Mouse (Mus musculus): ENCODE data around the gene Ypel4. TPM values are rescaled to one million over a fixed set of nuclear protein-coding genes. Genes with fewer than 3 reads are reported as not detected.
A peak's percentile ranks its signal among the peaks of the same experiment; 100 is the strongest.

The Ypel4 gene
- polyA plus RNA-seq, 1 experiment from 2014 or later: 7.9 TPM

DNA sequence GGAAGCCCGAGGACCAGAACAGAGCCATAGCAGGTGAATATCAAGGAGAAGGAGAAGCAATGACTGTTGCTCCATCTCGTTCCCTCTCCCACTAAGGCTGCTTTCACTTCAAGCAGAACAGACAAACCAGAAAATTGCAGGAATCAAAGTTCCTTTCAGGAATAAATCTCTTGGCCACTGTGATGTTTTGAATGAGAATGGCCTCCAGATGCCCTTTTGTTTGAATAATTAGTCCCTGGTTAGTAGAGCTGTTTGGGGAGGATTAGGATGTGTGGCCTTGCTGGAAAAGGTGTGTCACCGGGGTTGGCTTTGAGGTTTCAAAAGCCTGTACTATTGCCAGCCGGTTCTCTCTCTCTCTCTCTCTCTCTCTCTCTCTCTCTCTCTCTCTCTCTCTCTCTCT is 28.4 kb downstream of the Ypel4 start:
- Histone ChIP-seq H3K4me3 (replicated peaks) (no peak overlapping the region), H3K4me2 (replicated peaks) (no peak overlapping the region), H3K27me3 (no peaks in the 10 kb centered on the region), H3K9ac (no peak overlapping the region), H3K4me1 (no peaks in the 10 kb centered on the region), H3K9me3 (replicated peaks) (no peaks in the 10 kb centered on the region), H3K36me3 (no peaks in the 10 kb centered on the region), H3K27ac (replicated peaks) (no peak overlapping the region)
- no peak for ATAC-seq (ENCODE audit: insufficient number of reproducible peaks, low FRiP score, low TSS enrichment, low read depth)
- 31% methylated on average over 4 of the region's 4 CpGs for WGBS

GRCm38 (mm10) chr2:84762818-84763217 is 29.0 kb downstream of the Ypel4 start:
- Histone ChIP-seq H3K4me1 (no peaks in the 10 kb centered on the region), H3K27me3 (no peaks in the 10 kb centered on the region), H3K9ac (no peak overlapping the region), H3K4me2 (replicated peaks) (no peak overlapping the region), H3K9me3 (replicated peaks) (no peaks in the 10 kb centered on the region), H3K4me3 (replicated peaks) (no peak overlapping the region), H3K36me3 (no peaks in the 10 kb centered on the region), H3K27ac (replicated peaks) (no peak overlapping the region)
- no peak for ATAC-seq (ENCODE audit: insufficient number of reproducible peaks, low FRiP score, low TSS enrichment, low read depth)
- WGBS: 40% methylated on average over 1 of the region's 1 CpGs

DNA sequence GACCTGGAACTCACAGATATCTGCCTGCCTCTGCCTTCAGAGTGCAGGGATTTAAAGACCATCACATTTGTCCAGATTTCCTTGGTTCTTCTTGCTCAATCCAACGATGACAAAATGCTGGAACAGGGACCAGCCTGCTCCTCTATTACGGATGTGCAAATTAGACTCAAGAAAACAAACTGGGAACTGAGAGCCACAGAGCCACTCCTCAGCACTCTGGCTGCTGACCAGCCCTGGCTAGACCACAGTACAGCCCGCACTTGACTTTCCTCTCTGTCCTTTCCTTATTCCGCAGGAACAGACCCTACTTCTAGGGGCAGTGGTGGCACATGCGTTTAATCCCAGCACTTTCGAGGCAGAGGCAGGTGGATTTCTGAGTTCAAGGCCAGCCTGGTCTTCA is 36.6 kb downstream of the Ypel4 start:
- Histone ChIP-seq H3K27me3 (no peaks in the 10 kb centered on the region), H3K9ac (no peak overlapping the region), H3K4me2 (replicated peaks) (no peak overlapping the region), H3K27ac (replicated peaks) (no peak overlapping the region), H3K4me1 (peaks cover 10% of the 10 kb centered on the region), H3K9me3 (replicated peaks) (no peaks in the 10 kb centered on the region), H3K36me3 (0 out of 2 replicates have a peak, but pooled peaks cover 3% of the 10 kb centered on the region), H3K4me3 (replicated peaks) (no peak overlapping the region)
- ATAC-seq (ENCODE audit: insufficient number of reproducible peaks, low FRiP score, low TSS enrichment, low read depth): no peak
- 76% methylated on average over 6 of the region's 6 CpGs for WGBS

DNA sequence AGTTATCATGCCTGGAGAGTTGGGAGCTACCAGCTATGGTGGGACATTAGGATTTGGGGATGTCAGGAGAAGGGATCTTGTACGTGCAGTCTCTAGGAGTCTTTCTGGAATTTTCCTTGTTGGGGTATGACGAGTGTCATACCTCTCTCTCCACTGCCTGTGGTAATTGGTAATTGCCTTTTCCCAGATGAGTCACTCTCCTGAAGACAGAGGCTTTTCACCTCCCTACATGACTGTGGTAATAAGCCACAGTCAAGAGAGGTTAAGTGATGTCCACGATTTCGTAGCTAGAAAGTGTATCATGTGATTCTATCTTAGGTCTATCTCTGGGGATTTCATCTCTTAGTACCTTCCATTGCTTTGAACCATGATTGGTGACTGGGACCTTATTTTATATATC is 38.6 kb downstream of the Ypel4 start:
- Histone ChIP-seq H3K4me2 (replicated peaks) (no peak overlapping the region), H3K27ac (replicated peaks) (no peak overlapping the region), H3K9ac (no peak overlapping the region), H3K4me1 (peaks cover 10% of the 10 kb centered on the region), H3K9me3 (replicated peaks) (no peaks in the 10 kb centered on the region), H3K27me3 (no peaks in the 10 kb centered on the region), H3K36me3 (0 out of 2 replicates have a peak, but pooled peaks cover 3% of the 10 kb centered on the region), H3K4me3 (replicated peaks) (no peak overlapping the region)
- no peak for ATAC-seq (ENCODE audit: insufficient number of reproducible peaks, low FRiP score, low TSS enrichment, low read depth)
- 71% methylated on average over 4 of the region's 4 CpGs for WGBS

DNA sequence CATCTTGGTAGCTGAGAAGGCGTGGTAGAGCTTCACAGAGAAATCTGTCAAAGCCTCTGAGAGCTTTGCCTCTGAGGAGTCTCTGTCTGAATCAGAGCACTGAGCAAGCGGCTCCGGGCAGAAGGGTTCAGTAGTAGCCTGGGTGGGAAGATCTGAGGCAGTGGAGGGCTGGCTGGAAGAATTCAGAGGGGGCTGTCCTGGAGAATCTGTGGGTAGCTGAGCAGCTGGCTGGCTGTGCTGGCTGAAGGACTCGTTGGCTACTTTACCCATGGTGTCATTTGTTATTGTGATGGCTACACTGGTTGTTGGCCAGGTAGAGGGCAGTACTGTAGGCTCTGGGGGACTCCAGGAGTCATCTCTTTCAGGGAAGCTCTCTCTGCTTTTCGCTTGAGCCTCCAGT is 39.3 kb downstream of the Ypel4 start:
- H3K4me2 ChIP-seq (replicated peaks): no peak overlapping the region
- peaks cover 10% of the 10 kb centered on the region for H3K4me1 ChIP-seq
- no peak overlapping the region for H3K4me3 ChIP-seq (replicated peaks)
- no peaks in the 10 kb centered on the region for H3K27me3 ChIP-seq
- H3K36me3 ChIP-seq: 0 out of 2 replicates have a peak, but pooled peaks cover 3% of the 10 kb centered on the region
- no peaks in the 10 kb centered on the region for H3K9me3 ChIP-seq (replicated peaks)
- WGBS: 80% methylated on average over 5 of the region's 5 CpGs
- H3K9ac ChIP-seq: no peak overlapping the region
- H3K27ac ChIP-seq (replicated peaks): no peak overlapping the region
- ATAC-seq (ENCODE audit: insufficient number of reproducible peaks, low FRiP score, low TSS enrichment, low read depth): no peak

- ATAC-seq (ENCODE audit: insufficient number of reproducible peaks, low FRiP score, low TSS enrichment, low read depth): peak; percentile 82
- WGBS: 2% methylated on average over 14 of the region's 15 CpGs
- Histone ChIP-seq H3K4me1 (peaks cover 10% of the 10 kb centered on the region), H3K27ac (replicated peaks) (0 out of 2 replicates have a peak overlapping the region, but pooled peaks have one; percentile 34), H3K9ac (peak overlapping the region; percentile 10; the same call in 1 of the 2 replicates), H3K4me3 (replicated peaks) (peak overlapping the region; percentile 37), H3K36me3 (no peaks in the 10 kb centered on the region), H3K27me3 (no peaks in the 10 kb centered on the region), H3K9me3 (replicated peaks) (no peaks in the 10 kb centered on the region), H3K4me2 (replicated peaks) (peak overlapping the region; percentile 50)
Observed at GRCm38 (mm10) chr2:84774751-84775150, 40.9 kb downstream of the Ypel4 start.

DNA sequence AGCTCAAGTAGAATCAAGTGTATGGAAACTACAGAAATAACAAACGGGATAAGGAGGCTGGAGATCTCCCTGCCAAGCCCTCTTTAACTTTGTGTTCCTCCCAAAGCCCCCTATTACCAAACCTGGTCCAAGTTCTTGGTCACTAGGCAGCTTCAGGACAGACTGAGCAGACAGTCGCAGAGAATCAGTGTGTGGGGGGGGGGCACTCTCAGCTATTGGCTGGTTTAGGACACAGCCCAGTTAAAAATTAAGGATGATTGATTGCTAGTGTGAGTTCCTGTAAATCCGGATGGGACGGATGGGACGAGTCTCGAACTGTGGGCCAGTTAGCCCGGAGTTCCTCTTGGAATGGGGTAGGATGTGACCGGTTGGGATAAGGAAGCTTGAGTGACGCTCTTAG is 41.4 kb downstream of the Ypel4 start, which contains the start of gene Serping1:
TSS of gene Serping1 (minus strand) at position 204 of the 400 bp plus-strand sequence.
- peaks cover 10% of the 10 kb centered on the region for H3K4me1 ChIP-seq
- peak within 1 kb of the TSS; percentile 34; the same call in 1 of the 2 replicates for H3K27ac ChIP-seq (replicated peaks)
- peak within 1 kb of the TSS; percentile 10; the same call in 1 of the 2 replicates for H3K9ac ChIP-seq
- peak within 1 kb of the TSS; percentile 37 for H3K4me3 ChIP-seq (replicated peaks)
- H3K9me3 ChIP-seq (replicated peaks): no peaks in the 10 kb centered on the region
- 64% methylated on average over 9 of the region's 9 CpGs for WGBS
- H3K27me3 ChIP-seq: no peaks in the 10 kb centered on the region
- H3K4me2 ChIP-seq (replicated peaks): peak within 1 kb of the TSS; percentile 50
- no peaks in the 10 kb centered on the region for H3K36me3 ChIP-seq
- ATAC-seq (ENCODE audit: insufficient number of reproducible peaks, low FRiP score, low TSS enrichment, low read depth): no peak

- H3K9me3 ChIP-seq (replicated peaks): no peaks in the 10 kb centered on the region
- 70% methylated on average over 6 of the region's 6 CpGs for WGBS
- H3K4me3 ChIP-seq (replicated peaks): no peak overlapping the region
- H3K27ac ChIP-seq (replicated peaks): 0 out of 2 replicates have a peak overlapping the region, but pooled peaks have one; percentile 3
- ATAC-seq (ENCODE audit: insufficient number of reproducible peaks, low FRiP score, low TSS enrichment, low read depth): no peak
- H3K4me2 ChIP-seq (replicated peaks): no peak overlapping the region
- H3K36me3 ChIP-seq: no peaks in the 10 kb centered on the region
- no peaks in the 10 kb centered on the region for H3K27me3 ChIP-seq
- H3K9ac ChIP-seq: no peak overlapping the region
- H3K4me1 ChIP-seq: peaks cover 10% of the 10 kb centered on the region
Observed at GRCm38 (mm10) chr2:84775665-84776064, 41.8 kb downstream of the Ypel4 start.

DNA sequence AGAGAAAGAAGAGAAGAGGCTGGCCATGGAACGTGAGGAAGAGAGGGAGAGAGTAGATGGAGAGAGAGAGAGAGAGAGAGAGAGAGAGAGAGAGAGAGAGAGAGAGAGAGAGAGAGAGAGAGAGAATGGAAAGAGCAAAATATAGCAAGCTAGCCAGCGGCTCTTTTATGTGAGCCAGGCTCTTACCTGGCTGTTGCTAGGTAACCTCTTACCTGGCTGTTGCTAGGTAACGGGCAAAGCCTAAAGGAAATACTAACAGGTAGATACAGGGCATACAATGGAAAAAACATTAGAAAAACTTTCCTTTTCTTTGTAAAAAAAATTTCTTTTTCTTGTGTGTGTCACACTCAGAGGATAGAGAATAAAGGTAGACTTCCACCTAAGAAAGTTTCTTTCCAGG is 43.8 kb downstream of the Ypel4 start:
- no peak for ATAC-seq (ENCODE audit: insufficient number of reproducible peaks, low FRiP score, low TSS enrichment, low read depth)
- H3K9ac ChIP-seq: no peak overlapping the region

GRCm38 (mm10) chr2:84779210-84779609 is 45.4 kb downstream of the Ypel4 start:
- no peak overlapping the region for H3K4me2 ChIP-seq (replicated peaks)
- ATAC-seq (ENCODE audit: insufficient number of reproducible peaks, low FRiP score, low TSS enrichment, low read depth): no peak
- no peaks in the 10 kb centered on the region for H3K36me3 ChIP-seq
- no peak overlapping the region for H3K4me3 ChIP-seq (replicated peaks)
- H3K4me1 ChIP-seq: peaks cover 7% of the 10 kb centered on the region
- no peaks in the 10 kb centered on the region for H3K9me3 ChIP-seq (replicated peaks)
- no peak overlapping the region for H3K9ac ChIP-seq
- WGBS: 61% methylated on average over 6 of the region's 6 CpGs
- no peaks in the 10 kb centered on the region for H3K27me3 ChIP-seq
- H3K27ac ChIP-seq (replicated peaks): no peak overlapping the region

More for the DNA sequence above, 43.8 kb downstream of the Ypel4 start:
- H3K4me3 ChIP-seq (replicated peaks): no peak overlapping the region
- H3K4me1 ChIP-seq: peaks cover 10% of the 10 kb centered on the region
- no peak overlapping the region for H3K27ac ChIP-seq (replicated peaks)
- H3K27me3 ChIP-seq: no peaks in the 10 kb centered on the region
- no peaks in the 10 kb centered on the region for H3K36me3 ChIP-seq
- H3K4me2 ChIP-seq (replicated peaks): no peak overlapping the region
- H3K9me3 ChIP-seq (replicated peaks): no peaks in the 10 kb centered on the region
- WGBS: 46% methylated on average over 3 of the region's 3 CpGs

- Histone ChIP-seq H3K27me3 (no peaks in the 10 kb centered on the region), H3K4me2 (replicated peaks) (no peak overlapping the region), H3K4me3 (replicated peaks) (no peak overlapping the region), H3K9me3 (replicated peaks) (no peaks in the 10 kb centered on the region), H3K36me3 (no peaks in the 10 kb centered on the region), H3K27ac (replicated peaks) (no peak overlapping the region), H3K9ac (no peak overlapping the region), H3K4me1 (no peaks in the 10 kb centered on the region)
- 87% methylated on average over 1 of the region's 1 CpGs for WGBS
- no peak for ATAC-seq (ENCODE audit: insufficient number of reproducible peaks, low FRiP score, low TSS enrichment, low read depth)
Observed at GRCm38 (mm10) chr2:84783315-84783714, 49.5 kb downstream of the Ypel4 start.

DNA sequence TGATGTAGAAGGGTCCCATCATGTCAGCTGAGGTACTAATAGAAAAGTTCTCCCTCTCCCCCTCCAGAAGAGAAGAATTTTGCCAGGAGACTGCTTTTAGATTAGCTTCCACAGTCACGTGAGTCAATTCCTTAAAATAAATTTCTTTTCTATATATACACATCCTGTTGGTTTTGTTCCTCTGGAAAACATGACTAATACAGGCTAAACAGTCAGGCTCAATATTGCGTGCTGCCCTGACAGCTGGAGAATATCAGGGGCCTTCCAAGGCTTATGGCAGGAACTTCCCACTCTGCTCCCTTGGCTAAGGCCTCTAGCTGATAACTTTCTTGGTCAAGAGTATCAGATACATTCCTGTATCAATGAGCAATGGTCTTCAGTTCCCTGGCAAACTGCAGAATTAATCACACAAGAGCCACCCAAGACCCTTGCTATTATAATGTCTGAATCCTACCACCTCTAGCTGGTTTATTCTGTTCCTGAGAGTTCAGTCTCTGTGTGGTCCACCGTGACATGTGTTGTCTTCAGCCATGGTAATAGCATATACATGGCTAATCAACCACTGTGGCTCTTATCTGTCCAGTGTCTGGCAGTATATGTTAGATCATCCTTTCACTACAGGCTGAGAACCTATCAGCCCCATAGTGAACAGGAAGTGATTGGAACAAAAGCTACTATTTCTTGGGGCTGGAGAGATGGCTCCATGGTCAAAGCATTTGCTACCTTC is 50.1 kb downstream of the Ypel4 start:
- H3K9me3 ChIP-seq (replicated peaks): no peaks in the 10 kb centered on the region
- H3K4me2 ChIP-seq (replicated peaks): no peak overlapping the region
- H3K27ac ChIP-seq (replicated peaks): no peak overlapping the region
- no peaks in the 10 kb centered on the region for H3K4me1 ChIP-seq
- ATAC-seq (ENCODE audit: insufficient number of reproducible peaks, low FRiP score, low TSS enrichment, low read depth): no peak
- whole genome bisulfite sequencing: 74% methylated on average over 3 of the region's 3 CpGs
- H3K4me3 ChIP-seq (replicated peaks): no peak overlapping the region
- H3K9ac ChIP-seq: no peak overlapping the region
- no peaks in the 10 kb centered on the region for H3K27me3 ChIP-seq
- H3K36me3 ChIP-seq: no peaks in the 10 kb centered on the region
